Mouse (Mus musculus) heart, adult 11 months (tissue): Measurements from ENCODE around the gene Amph.
A peak's percentile ranks its signal among the peaks of the same experiment; 100 is the strongest.

Experiments used
- DNase-seq: peaks from one replicate; pipeline ENCODE4 v3.0.0; 2022

Gene Amph

GRCm38 (mm10) chr13:18948171-18949028 lies at the start of gene Amph:
TSS of gene Amph (plus strand) at chr13:18948205.
- peak; percentile 96 for DNase-seq

- DNase-seq: no peak
These were observed 44.4 kb upstream of the Amph start for GRCm38 (mm10) chr13:18903623-18904022.

- DNase-seq: no peak
These were observed 33.2 kb upstream of the Amph start for GRCm38 (mm10) chr13:18914774-18915173.

GRCm38 (mm10) chr13:18933191-18933590 lies 14.8 kb upstream of the Amph start:
- peak; percentile 92 for DNase-seq

DNA sequence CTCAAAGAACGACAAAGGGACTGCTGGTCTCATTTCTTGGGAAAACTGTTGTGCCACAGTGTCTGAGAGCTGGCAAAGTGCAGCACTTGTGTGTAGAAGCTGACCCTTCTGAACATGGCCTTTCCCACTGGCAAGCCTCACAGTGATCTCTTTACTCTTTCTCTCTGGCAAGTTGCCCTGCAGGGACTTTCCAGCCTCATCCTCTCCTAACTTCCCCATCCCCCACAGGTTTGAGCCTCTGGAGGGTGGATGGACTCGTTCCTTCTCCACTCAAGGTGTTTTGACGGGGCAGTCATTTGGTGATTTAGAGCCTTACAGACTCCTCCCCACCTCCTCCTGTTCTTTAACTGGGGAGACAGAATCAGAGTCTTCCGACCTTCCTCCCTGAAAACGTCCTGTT lies 319 bp upstream of the Amph start:
- DNase-seq: no peak

DNA sequence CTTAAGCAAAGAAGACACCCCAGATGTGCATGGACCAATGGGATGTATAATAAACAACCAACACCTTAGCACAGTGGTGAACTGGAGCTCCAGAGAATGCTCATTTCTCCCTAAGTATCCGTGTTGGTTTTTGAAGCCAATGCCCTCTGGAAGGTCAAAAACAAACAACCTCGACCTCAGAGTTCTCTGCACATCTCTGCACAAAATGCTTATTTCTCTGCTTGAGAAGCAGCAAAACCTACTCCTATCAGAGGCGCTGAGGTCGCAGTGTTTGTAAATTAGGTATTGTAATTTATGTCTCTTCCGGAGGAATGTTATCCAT lies 985 bp downstream of the Amph start:
- DNase-seq: no peak

GRCm38 (mm10) chr13:18949626-18950200 lies 1.7 kb downstream of the Amph start:
- DNase-seq: no peak

GRCm38 (mm10) chr13:18953575-18953974 lies 5.6 kb downstream of the Amph start:
- DNase-seq: no peak

GRCm38 (mm10) chr13:18956065-18956913 lies 8.3 kb downstream of the Amph start:
- DNase-seq: no peak

DNA sequence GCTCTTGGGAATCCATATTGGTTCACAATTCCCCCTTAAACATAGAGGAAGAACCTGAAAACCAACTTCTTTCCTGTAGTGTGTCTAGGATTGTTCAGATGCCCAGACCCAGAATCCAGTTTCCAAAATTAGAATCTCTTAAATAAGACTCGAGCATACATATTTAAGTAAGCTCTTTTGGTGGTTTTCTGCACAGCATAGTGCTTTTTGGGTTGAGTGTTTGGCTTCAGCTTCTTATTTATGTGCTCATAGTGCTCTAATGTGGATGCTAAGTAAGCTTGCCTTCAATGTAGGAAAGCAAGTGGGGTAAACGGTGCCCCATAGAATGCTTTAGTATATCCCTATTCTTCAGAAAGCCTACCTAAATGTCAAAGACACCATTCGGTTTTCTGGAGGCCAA lies 9.0 kb downstream of the Amph start:
- no peak for DNase-seq

DNA sequence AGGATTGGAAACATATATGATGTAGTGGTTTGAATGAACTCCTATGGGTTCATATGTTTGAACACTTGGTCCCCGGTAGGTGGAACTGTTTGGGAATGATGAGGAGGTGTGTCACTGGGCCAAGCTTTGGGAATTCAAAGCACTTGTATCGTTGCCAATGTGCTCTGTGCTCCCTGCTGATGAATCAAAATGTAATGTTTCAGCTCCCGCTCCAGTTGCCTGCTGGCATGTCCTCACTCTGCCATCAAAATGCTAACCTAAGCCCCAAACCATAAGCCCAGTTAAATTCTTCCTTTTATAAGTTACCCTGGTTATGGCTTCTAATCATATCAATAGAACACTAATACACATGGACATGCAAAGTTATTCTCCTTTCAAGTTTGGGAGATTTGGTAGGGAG lies 24.6 kb downstream of the Amph start:
- no peak for DNase-seq

GRCm38 (mm10) chr13:18974351-18974750 lies 26.3 kb downstream of the Amph start:
- DNase-seq: no peak

GRCm38 (mm10) chr13:18987266-18987665 lies 39.3 kb downstream of the Amph start:
- DNase-seq: no peak

DNA sequence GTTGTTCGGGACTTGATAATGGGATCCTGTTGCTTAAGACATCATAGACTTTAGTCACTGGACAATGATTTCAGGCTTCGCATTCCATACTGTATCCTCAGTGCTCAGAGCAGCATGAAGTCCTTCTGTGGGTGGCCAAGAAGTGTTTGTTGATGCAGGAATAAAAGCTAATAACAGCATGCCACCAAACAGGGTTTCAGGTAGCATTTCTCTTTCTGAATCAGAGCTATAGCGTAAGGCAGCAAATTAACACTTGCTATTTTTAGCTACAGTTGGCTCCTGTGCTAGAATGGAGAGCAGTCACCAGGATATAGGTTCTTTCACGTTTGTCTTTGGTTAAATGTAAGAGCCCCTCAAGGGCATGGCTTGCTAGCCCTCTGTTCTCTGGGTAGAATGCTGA lies 40.3 kb downstream of the Amph start:
- no peak for DNase-seq

- no peak for DNase-seq
These were observed 41.2 kb downstream of the Amph start for GRCm38 (mm10) chr13:18989185-18989714.

DNA sequence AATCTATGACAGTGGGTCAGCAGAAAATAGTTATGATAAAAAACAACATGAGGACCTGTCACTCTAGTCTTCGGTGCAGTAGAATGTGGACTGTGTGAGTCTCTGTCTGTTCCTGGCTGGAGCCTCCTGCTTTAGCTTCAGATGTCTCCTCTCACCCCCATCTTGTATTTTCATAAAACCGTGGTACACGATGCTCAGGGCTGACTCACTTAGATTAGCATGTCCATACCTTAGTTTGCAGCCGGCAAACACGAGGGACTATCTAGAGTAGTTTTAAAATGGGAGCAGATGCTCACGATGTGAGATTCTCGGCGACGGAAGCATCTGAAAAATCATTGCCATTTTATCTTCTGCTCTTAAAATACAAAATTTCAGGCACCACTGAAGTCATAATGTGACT lies 54.5 kb downstream of the Amph start:
- DNase-seq: no peak

DNA sequence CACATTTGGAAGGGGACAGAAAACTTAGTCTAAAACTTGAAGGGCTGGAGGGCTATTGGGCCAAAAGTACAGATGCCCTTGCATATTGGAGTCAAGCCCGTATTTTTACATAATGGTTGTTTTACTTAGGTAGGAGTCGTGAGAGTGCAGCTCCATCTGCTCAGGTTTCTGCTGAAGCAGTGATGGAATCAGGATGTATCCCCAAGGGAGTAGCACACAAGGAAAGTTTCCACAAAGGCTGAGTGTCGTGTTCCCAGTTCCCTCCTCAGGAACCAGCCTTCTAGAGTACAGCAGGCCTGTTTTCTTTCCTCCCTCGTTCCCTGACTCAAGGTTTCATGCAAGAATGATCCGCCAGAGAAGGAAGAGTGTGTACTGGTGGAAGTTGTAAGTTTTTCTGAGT lies 56.4 kb downstream of the Amph start:
- DNase-seq: no peak

- no peak for DNase-seq
These were observed 60.4 kb downstream of the Amph start for GRCm38 (mm10) chr13:19008440-19008839.

DNA sequence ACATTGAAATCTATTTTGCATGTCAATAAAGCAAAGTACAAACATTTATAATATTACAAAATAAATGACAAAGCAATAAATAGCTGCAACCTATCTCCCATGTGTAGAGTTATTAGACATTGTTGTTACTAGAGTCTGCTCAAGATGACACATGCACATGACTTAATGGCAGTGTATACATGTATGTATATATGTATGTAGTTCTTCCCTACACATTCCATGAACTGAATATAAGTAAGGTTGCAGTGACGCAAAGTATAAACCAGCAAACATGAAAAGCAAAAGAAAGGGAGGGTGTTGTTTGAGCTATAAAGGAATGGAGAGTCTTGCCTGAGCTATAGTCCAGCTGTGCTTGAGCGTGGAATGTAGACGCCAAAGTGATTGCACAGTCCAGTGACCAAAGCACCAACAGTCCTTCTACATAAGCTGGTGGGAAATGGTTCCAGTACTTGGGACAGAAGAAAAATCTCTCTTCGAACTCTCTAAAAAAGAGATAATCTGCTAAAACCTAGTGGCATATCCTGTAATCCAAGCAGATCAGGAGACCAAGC lies 66.9 kb downstream of the Amph start:
- no peak for DNase-seq

DNA sequence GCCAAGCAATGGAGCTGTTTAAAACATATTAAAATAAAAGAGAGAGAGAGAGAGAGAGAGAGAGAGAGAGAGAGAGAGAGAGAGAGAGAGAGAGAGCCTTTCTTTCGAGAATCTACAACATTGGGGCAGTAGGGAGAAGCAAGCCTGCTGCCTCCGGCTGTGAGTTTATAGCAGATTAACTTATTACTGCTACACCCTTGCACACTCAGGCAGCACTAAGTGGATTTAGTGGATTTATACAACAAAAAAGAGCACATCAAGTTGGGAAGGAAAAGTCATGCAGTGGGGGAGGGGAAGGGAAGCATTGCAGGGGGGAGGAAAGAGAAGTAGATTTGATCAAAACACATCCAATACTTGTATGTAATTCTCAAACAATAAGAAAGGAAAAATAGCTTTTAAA lies 73.5 kb downstream of the Amph start:
- no peak for DNase-seq

GRCm38 (mm10) chr13:19022310-19022709 lies 74.3 kb downstream of the Amph start:
- no peak for DNase-seq

- DNase-seq: no peak
These were observed 77.2 kb downstream of the Amph start for GRCm38 (mm10) chr13:19025091-19025688.

DNA sequence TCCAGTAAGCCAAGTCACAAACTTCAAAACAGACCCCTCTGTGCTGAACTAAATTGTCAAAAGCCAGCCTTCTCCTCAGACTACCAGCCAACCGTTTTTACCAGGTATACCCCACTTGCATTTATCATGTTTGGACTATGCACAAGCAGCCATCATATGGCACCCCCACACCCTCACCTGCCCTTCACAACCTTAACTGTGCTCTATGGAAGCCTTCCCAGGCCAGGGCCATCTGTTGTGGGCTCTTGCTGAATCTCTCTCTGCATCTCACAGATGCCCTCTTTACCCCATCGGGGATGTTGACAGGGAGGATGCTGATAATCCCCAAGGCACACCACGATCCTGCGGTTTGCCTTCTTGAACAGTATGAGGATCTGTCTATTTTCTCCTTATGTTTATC lies 77.9 kb downstream of the Amph start:
- DNase-seq: peak; percentile 82
